Mouse (Mus musculus) MEL (cell line): ENCODE measurements around the gene Celf2.
A peak's percentile ranks its signal among the peaks of the same experiment; 100 is the strongest.

Experiments
- CTCF ChIP-seq, 3 experiments: IDR thresholded peaks in 2 of 3; conservative IDR thresholded peaks in 1 of 3; 2 replicates each; pipeline ENCODE4 v1.5.1; 2011 to 2012; ENCODE audit warnings: low read length in 3 of 3, low read depth in 2 of 3, mild to moderate bottlenecking in 2 of 3, improper control_type of control experiment in 1 of 3, inconsistent platforms in 1 of 3, mixed read lengths in 1 of 3, moderate library complexity in 1 of 3; ENCODE audit not compliant: control insufficient read depth in 1 of 3, insufficient read depth in 1 of 3, poor library complexity in 1 of 3, severe bottlenecking in 1 of 3
- EP300 ChIP-seq, 2 experiments: IDR thresholded peaks; 2 replicates each; pipeline ENCODE4 v1.6.1; 2011; ENCODE audit warnings: improper control_type of control experiment in 2 of 2, low read length in 2 of 2, low read depth in 1 of 2, mild to moderate bottlenecking in 1 of 2
- TBP ChIP-seq: IDR thresholded peaks from 2 replicates; pipeline ENCODE4 v1.8.0; 2011; ENCODE audit warnings: low read depth, low read length, improper control_type of control experiment

DNA sequence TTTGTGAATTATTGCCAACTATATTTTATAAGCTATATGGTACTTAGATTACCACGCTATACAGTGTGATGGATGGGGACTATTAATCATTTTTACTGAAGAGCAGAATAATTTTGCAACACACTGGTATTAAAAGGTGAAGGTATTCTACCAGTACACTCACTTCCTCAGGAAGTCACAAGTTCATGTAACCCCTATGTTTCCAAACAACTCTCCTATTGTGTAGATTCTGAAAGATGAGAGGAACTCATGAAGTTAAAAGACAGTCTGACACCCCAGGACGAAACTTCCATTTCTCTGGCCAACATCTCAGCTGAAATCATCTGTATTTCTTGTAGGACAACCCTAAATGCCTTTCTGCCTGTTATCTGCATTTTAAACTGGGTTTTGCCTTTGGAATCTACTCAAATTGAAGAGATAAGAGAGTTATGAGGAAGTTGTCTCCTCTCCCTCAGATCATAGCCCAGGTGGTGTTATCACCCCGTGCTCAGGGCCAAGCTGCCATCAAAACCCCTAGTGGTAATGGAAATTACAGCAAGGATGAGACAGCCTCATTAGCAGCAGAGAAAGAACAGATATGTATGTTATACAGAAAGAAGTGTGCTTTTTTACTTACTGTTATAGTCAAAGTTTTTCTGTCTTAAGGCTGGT lies 722.7 kb downstream of the Celf2 start:
- peak; percentile 38 to 64 (median 63) for TF ChIP-seq CTCF (IDR thresholded peaks at IDR 0.05 in 2 of 3, conservative IDR thresholded peaks at IDR 0.05 in 1 of 3; ENCODE audit: control insufficient read depth in 1 of 3, insufficient read depth in 1 of 3, low read depth in 2 of 3, low read length in 3 of 3, poor library complexity in 1 of 3, severe bottlenecking in 1 of 3)
- TF ChIP-seq EP300 (IDR thresholded peaks at IDR 0.05; ENCODE audit: low read depth in 1 of 2, low read length in 2 of 2): peak; percentile 89 to 96
- 0 out of 2 replicates have a peak, but pooled peaks have one; percentile 35 for TF ChIP-seq TBP
